Mouse (Mus musculus) limb, embryonic 14.5 days (tissue): ENCODE measurements at regions not wholly inside any gene's neighbourhood (a gene's known extent, or its start where the extent isn't known, plus 50 kb on each side); places are given as distances from the start of the nearest gene placed in this dataset.

ENCODE experiments used
- ATAC-seq: fragments of 200-750 bp; cut with Nextera tagmentation; 2 replicates; pipeline ENCODE4 v1.8.0; 2017; ENCODE audit warnings: low read depth, moderate number of reproducible peaks, moderate TSS enrichment; ENCODE audit not compliant: low FRiP score
- DNase-seq: peaks from one replicate; pipeline ENCODE4 v3.0.0-alpha.2; 2015; ENCODE audit warnings: low spot score
- H3K27ac ChIP-seq: fragments of 300-500 bp; sonication (generic); replicated peaks from 2 replicates; pipeline ENCODE4 v1.5.1; 2014; ENCODE audit warnings: low read depth, mild to moderate bottlenecking, low read length, moderate library complexity, mixed read lengths
- H3K27me3 ChIP-seq: fragments of 300-500 bp; sonication (generic); 2 replicates; pipeline ENCODE4 v1.6.1; 2014; ENCODE audit warnings: low read length, mixed read lengths; ENCODE audit not compliant: control insufficient read depth, insufficient read depth
- H3K36me3 ChIP-seq: fragments of 300-500 bp; sonication (generic); 2 replicates; pipeline ENCODE4 v1.6.1; 2014; ENCODE audit warnings: mild to moderate bottlenecking, low read length, moderate library complexity, mixed read lengths; ENCODE audit not compliant: control insufficient read depth, insufficient read depth
- H3K4me1 ChIP-seq: fragments of 300-500 bp; sonication (generic); 2 replicates; pipeline ENCODE4 v1.6.1; 2014; ENCODE audit warnings: antibody characterized with exemption, low read length, mixed read lengths; ENCODE audit not compliant: control insufficient read depth, insufficient read depth
- H3K4me2 ChIP-seq: fragments of 300-500 bp; sonication (generic); replicated peaks from 2 replicates; pipeline ENCODE4 v1.6.1; 2014; ENCODE audit warnings: low read depth, mild to moderate bottlenecking, low read length, moderate library complexity; ENCODE audit not compliant: severe bottlenecking
- H3K4me3 ChIP-seq: fragments of 300-500 bp; sonication (generic); replicated peaks from 2 replicates; pipeline ENCODE4 v1.5.1; 2014; ENCODE audit warnings: low read length
- H3K9ac ChIP-seq: fragments of 300-500 bp; sonication (generic); 2 replicates; pipeline ENCODE4 v1.6.1; 2014; ENCODE audit warnings: mild to moderate bottlenecking, low read depth, low read length, moderate library complexity; ENCODE audit not compliant: severe bottlenecking
- H3K9me3 ChIP-seq: fragments of 300-500 bp; sonication (generic); 2 replicates; pipeline ENCODE4 v1.6.1; 2016; ENCODE audit warnings: low read length; ENCODE audit not compliant: control insufficient read depth
- POLR2A ChIP-seq: fragments of 200-500 bp; IDR thresholded peaks from 2 replicates; pipeline ENCODE4 v1.8.0; 2012; ENCODE audit warnings: inconsistent platforms, mild to moderate bottlenecking, moderate library complexity, borderline replicate concordance; ENCODE audit not compliant: insufficient read depth, insufficient read length; ENCODE audit errors: extremely low read depth
- WGBS: fragments of 180-500 bp; shearing (Covaris S2); extraction: QIAGEN DNeasy Blood & Tissue Kit; methylation state at CpG from one replicate; pipeline ENCODE4 v1.1.7; 2014; 5-methylcytosine and 5-hydroxymethylcytosine counted together

GRCm38 (mm10) chr5:77663096-77663495 is 255.3 kb upstream of the Igfbp7 start:
- no peak for ATAC-seq
- no peak for DNase-seq
- no peak overlapping the region for H3K27ac ChIP-seq
- no peak overlapping the region for H3K4me3 ChIP-seq
- H3K9ac ChIP-seq, result no peak overlapping the region
- no peaks in the 10 kb centered on the region for H3K27me3 ChIP-seq
- no peaks in the 10 kb centered on the region for H3K9me3 ChIP-seq
- H3K4me2 ChIP-seq, result no peak overlapping the region
- WGBS, result 80% methylated on average over 3 of the region's 3 CpGs
- no peak for TF ChIP-seq POLR2A
- H3K4me1 ChIP-seq, result no peaks in the 10 kb centered on the region
- H3K36me3 ChIP-seq, result no peaks in the 10 kb centered on the region

GRCm38 (mm10) chr5:77659016-77659415 is 251.2 kb upstream of the Igfbp7 start:
- no peaks in the 10 kb centered on the region for H3K36me3 ChIP-seq
- no peaks in the 10 kb centered on the region for H3K27me3 ChIP-seq
- no peak overlapping the region for H3K4me3 ChIP-seq
- 90% methylated on average over 6 of the region's 6 CpGs for WGBS
- no peak for DNase-seq
- H3K9me3 ChIP-seq, result no peaks in the 10 kb centered on the region
- no peak overlapping the region for H3K4me2 ChIP-seq
- no peak overlapping the region for H3K27ac ChIP-seq
- no peak for TF ChIP-seq POLR2A
- no peak for ATAC-seq
- no peaks in the 10 kb centered on the region for H3K4me1 ChIP-seq
- H3K9ac ChIP-seq, result no peak overlapping the region

GRCm38 (mm10) chr5:77644651-77645050 is 236.8 kb upstream of the Igfbp7 start:
- H3K9me3 ChIP-seq, result no peaks in the 10 kb centered on the region
- H3K4me2 ChIP-seq, result no peak overlapping the region
- H3K4me3 ChIP-seq, result no peak overlapping the region
- H3K27ac ChIP-seq, result no peak overlapping the region
- no peaks in the 10 kb centered on the region for H3K27me3 ChIP-seq
- H3K4me1 ChIP-seq, result no peaks in the 10 kb centered on the region
- WGBS, result 85% methylated on average over 5 of the region's 5 CpGs
- ATAC-seq, result no peak
- no peak for TF ChIP-seq POLR2A
- H3K9ac ChIP-seq, result no peak overlapping the region
- no peak for DNase-seq
- H3K36me3 ChIP-seq, result no peaks in the 10 kb centered on the region

- DNase-seq (no peak), ATAC-seq (no peak)
- WGBS, result 70% methylated on average over 4 of the region's 4 CpGs
- no peaks in the 10 kb centered on the region for H3K4me1 ChIP-seq
- H3K9me3 ChIP-seq, result no peaks in the 10 kb centered on the region
- no peaks in the 10 kb centered on the region for H3K27me3 ChIP-seq
- no peak overlapping the region for H3K4me3 ChIP-seq
- no peak for TF ChIP-seq POLR2A
- H3K4me2 ChIP-seq, result no peak overlapping the region
- H3K27ac ChIP-seq, result no peak overlapping the region
- H3K9ac ChIP-seq, result no peak overlapping the region
- H3K36me3 ChIP-seq, result no peaks in the 10 kb centered on the region
Observed at GRCm38 (mm10) chr5:77620402-77620801, 212.6 kb upstream of the Igfbp7 start.

- Histone ChIP-seq H3K9ac (no peak overlapping the region), H3K27ac (no peak overlapping the region), H3K4me1 (no peaks in the 10 kb centered on the region), H3K9me3 (no peaks in the 10 kb centered on the region), H3K4me3 (no peak overlapping the region), H3K27me3 (no peaks in the 10 kb centered on the region), H3K4me2 (no peak overlapping the region), H3K36me3 (no peaks in the 10 kb centered on the region)
- no peak for TF ChIP-seq POLR2A
- DNase-seq (no peak), ATAC-seq (no peak)
- 87% methylated on average over 6 of the region's 6 CpGs for WGBS
Observed at GRCm38 (mm10) chr5:77610496-77610895, 202.7 kb upstream of the Igfbp7 start.

- Histone ChIP-seq H3K27ac (no peak overlapping the region), H3K36me3 (no peaks in the 10 kb centered on the region), H3K9ac (no peak overlapping the region), H3K4me1 (no peaks in the 10 kb centered on the region), H3K27me3 (no peaks in the 10 kb centered on the region), H3K4me3 (no peak overlapping the region), H3K4me2 (no peak overlapping the region), H3K9me3 (peaks cover 5% of the 10 kb centered on the region; the same call in 1 of the 2 replicates)
- TF ChIP-seq POLR2A, result no peak
- WGBS, result 73% methylated on average over 4 of the region's 4 CpGs
- DNase-seq (peak; percentile 46), ATAC-seq (peak; percentile 90)
Observed at GRCm38 (mm10) chr5:77594719-77595118, 186.9 kb upstream of the Igfbp7 start.
